ENCODE assay signal across 8 mouse cellular contexts in the genomic region with DNA sequence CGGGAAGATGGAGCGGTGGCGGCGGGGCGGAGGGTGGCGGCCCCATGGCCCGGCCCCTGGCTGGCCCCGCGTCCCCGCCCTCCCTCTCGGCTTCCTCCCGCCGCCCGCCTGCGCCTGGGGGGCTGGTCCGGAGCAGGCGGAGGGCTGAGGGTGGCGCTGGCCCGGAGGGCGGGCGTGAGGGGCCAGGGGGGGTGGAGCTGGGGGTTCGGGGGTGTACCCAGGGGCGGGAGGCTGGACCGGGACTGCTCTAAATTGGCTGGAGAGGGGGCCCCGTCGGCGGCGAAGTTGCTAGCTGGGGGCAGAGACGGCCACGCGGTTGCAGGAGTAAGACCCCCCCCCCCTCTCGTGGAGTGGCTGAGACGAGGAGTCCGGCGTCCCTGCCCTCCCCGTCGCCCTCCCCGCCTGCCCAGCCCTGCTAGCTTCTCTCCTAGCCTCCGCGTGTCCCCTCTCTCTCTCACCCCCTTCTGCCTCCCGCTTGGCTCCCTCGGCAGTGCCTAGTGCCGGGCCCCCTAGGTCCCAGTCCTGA. TPM values are rescaled to one million over a fixed set of nuclear protein-coding genes. Genes with fewer than 3 reads are reported as not detected.
A peak's percentile ranks its signal among the peaks of the same experiment; 100 is the strongest.
DNase-seq lines count a peak whose midpoint lies in the region; ATAC-seq and TF ChIP-seq lines count a peak whose summit lies in the region.

No protein-coding gene starts in this region.

- H3K9me3 ChIP-seq in embryonic facial prominence, embryonic 14.5 days (ENCODE audit: control insufficient read depth, low read length): no peaks in the 10 kb centered on the region
- no peaks in the 10 kb centered on the region for H3K9me3 ChIP-seq in limb, embryonic 14.5 days (ENCODE audit: control insufficient read depth, low read length)
- no peaks in the 10 kb centered on the region for H3K9me3 ChIP-seq in midbrain, embryonic 12.5 days

- 0 out of 2 replicates have a peak, but pooled peaks cover 4% of the 10 kb centered on the region for H3K36me3 ChIP-seq in embryonic facial prominence, embryonic 14.5 days (ENCODE audit: control insufficient read depth, insufficient read depth, low read length)
- H3K36me3 ChIP-seq in limb, embryonic 14.5 days (ENCODE audit: control insufficient read depth, insufficient read depth, low read length): no peaks in the 10 kb centered on the region
- no peaks in the 10 kb centered on the region for H3K36me3 ChIP-seq in midbrain, embryonic 12.5 days

- peak; percentile 77 for DNase-seq in gastrocnemius, adult 2 months
- DNase-seq in gastrocnemius, adult 18-20 months (ENCODE audit: low spot score): no peak
- DNase-seq in Muller cell, postnatal 12 days (ENCODE audit: inconsistent ontology term): peak; percentile 81
- DNase-seq in embryonic facial prominence, embryonic 14.5 days (ENCODE audit: low spot score): peak; percentile 76
- DNase-seq in heart, postnatal 14 days: peak; percentile 70 to 78
- peak; percentile 61 for DNase-seq in limb, embryonic 14.5 days (ENCODE audit: low spot score)
- DNase-seq in urinary bladder, postnatal 14 days (ENCODE audit: low spot score): peak; percentile 69

- peak overlapping the region; percentile 85 for H3K27ac ChIP-seq in gastrocnemius, adult 2 months
- peak overlapping the region; percentile 87 for H3K27ac ChIP-seq in embryonic facial prominence, embryonic 14.5 days (replicated peaks; ENCODE audit: low read depth, low read length)
- H3K27ac ChIP-seq in limb, embryonic 14.5 days (replicated peaks; ENCODE audit: low read depth, low read length): peak overlapping the region; percentile 90
- peak overlapping the region; percentile 85 for H3K27ac ChIP-seq in midbrain, embryonic 12.5 days (replicated peaks)

- peaks cover 3% of the 10 kb centered on the region; the same call in 1 of the 2 replicates for H3K4me1 ChIP-seq in embryonic facial prominence, embryonic 14.5 days (ENCODE audit: control insufficient read depth, insufficient read depth, low read length)
- H3K4me1 ChIP-seq in limb, embryonic 14.5 days (ENCODE audit: control insufficient read depth, insufficient read depth, low read length): peaks cover 6% of the 10 kb centered on the region; the same call in 1 of the 2 replicates
- peaks cover 19% of the 10 kb centered on the region for H3K4me1 ChIP-seq in midbrain, embryonic 12.5 days

- H3K27me3 ChIP-seq in embryonic facial prominence, embryonic 14.5 days (replicated peaks; ENCODE audit: control insufficient read depth, insufficient read depth, low read length): peaks cover 16% of the 10 kb centered on the region; the same call in 1 of the 2 replicates
- H3K27me3 ChIP-seq in limb, embryonic 14.5 days (ENCODE audit: control insufficient read depth, insufficient read depth, low read length): no peaks in the 10 kb centered on the region
- peaks cover 58% of the 10 kb centered on the region for H3K27me3 ChIP-seq in midbrain, embryonic 12.5 days

- intact Hi-C loops in gastrocnemius, adult 2 months (cut with DNase I): loop anchor here (5.0 kb wide), 1 partner anchor 126 kb away; no protein-coding TSS in a partner anchor
- intact Hi-C loops in heart, postnatal 14 days (cut with DNase I): loop anchor here (5.0 kb wide), 1 partner anchor 126 kb away; no protein-coding TSS in a partner anchor

- peak overlapping the region; percentile 70 for H3K4me2 ChIP-seq in embryonic facial prominence, embryonic 14.5 days (ENCODE audit: low read depth, low read length)
- peak overlapping the region; percentile 67 for H3K4me2 ChIP-seq in limb, embryonic 14.5 days (replicated peaks; ENCODE audit: low read depth, low read length, severe bottlenecking)
- H3K4me2 ChIP-seq in midbrain, embryonic 12.5 days (replicated peaks): peak overlapping the region; percentile 65

- peak overlapping the region; percentile 73 for H3K9ac ChIP-seq in embryonic facial prominence, embryonic 14.5 days (ENCODE audit: low read depth, low read length)
- peak overlapping the region; percentile 70 for H3K9ac ChIP-seq in limb, embryonic 14.5 days (ENCODE audit: low read depth, low read length, severe bottlenecking)
- H3K9ac ChIP-seq in midbrain, embryonic 12.5 days (replicated peaks): peak overlapping the region; percentile 71

- peak overlapping the region; percentile 83 for H3K4me3 ChIP-seq in gastrocnemius, adult 2 months
- H3K4me3 ChIP-seq in embryonic facial prominence, embryonic 14.5 days (ENCODE audit: low read depth, low read length): peak overlapping the region; percentile 55
- peak overlapping the region; percentile 53 for H3K4me3 ChIP-seq in limb, embryonic 14.5 days (replicated peaks; ENCODE audit: low read length)
- H3K4me3 ChIP-seq in midbrain, embryonic 12.5 days: peak overlapping the region; percentile 68

- TF ChIP-seq CTCF in gastrocnemius, adult 2 months (IDR thresholded peaks at IDR 0.05): no peak

- no CpG with 5 or more reads among the region's 43 CpGs for whole genome bisulfite sequencing in embryonic facial prominence, embryonic 14.5 days
- WGBS in limb, embryonic 14.5 days: 19% methylated on average over 7 of the region's 43 CpGs
- WGBS in midbrain, embryonic 12.5 days: 14% methylated on average over 4 of the region's 43 CpGs

- ATAC-seq in embryonic facial prominence, embryonic 14.5 days (ENCODE audit: low read depth): peak; percentile 79
- ATAC-seq in limb, embryonic 14.5 days (ENCODE audit: low FRiP score, low read depth): peak; percentile 76
- peak; percentile 71 for ATAC-seq in midbrain, embryonic 12.5 days (ENCODE audit: low FRiP score, low read depth)

- TF ChIP-seq POLR2A in limb, embryonic 14.5 days (IDR thresholded peaks at IDR 0.05; ENCODE audit: borderline replicate concordance, extremely low read depth, insufficient read depth, insufficient read length): no peak

RNA-seq across cellular contexts. Expression of gene Tmem164, which starts 0.5 kb away (rescaled TPM):
- total RNA-seq in gastrocnemius, adult 2 months (2021): 1 to 10 TPM; 1.7 to 2.9 TPM
- total RNA-seq in gastrocnemius, adult 18-20 months (2021): 1 to 10 TPM; 1.1 to 1.2 TPM
- polyA plus RNA-seq in embryonic facial prominence, embryonic 14.5 days (2014; fragmentation: Nextera tagmentation; extraction: Ambion mirVana): 31.8 and 34.7 TPM in 2 replicates
- 10 to 100 TPM; 31.0 to 54.4 TPM for total RNA-seq in heart, postnatal 14 days (2021)
- polyA plus RNA-seq in limb, embryonic 14.5 days (2012; rRNA removed): 62.2 and 71.4 TPM in 2 replicates
- polyA plus RNA-seq in limb, embryonic 14.5 days (2014; fragmentation: Nextera tagmentation; extraction: Ambion mirVana): 40.1 and 48.1 TPM in 2 replicates
- polyA plus RNA-seq in midbrain, embryonic 12.5 days (2016; fragmentation: Nextera tagmentation; extraction: Ambion mirVana): 44.3 and 47.3 TPM in 2 replicates

Comparison
In these comparisons a context has a peak if more than half of its experiments do, and no peak if none do; other contexts are left out.
1. RNA of gene Tmem164, which starts 0.5 kb away (total RNA-seq): 31.0 to 54.4 TPM in heart, postnatal 14 days; 1.7 to 2.9 TPM in gastrocnemius, adult 2 months and 1.1 to 1.2 TPM in gastrocnemius, adult 18-20 months; every median in the first group is over 4 times any median in the second.
2. Peak in every context shown above with its lines, with median percentiles within 50 percentile points of each other: H3K27ac ChIP-seq, H3K4me3 ChIP-seq, ATAC-seq, H3K4me2 ChIP-seq and H3K9ac ChIP-seq.